Mouse (Mus musculus) CH12F3 (cell line): Measurements from ENCODE around the gene Hspb7.

Source experiments
- in situ Hi-C: fragments of 300-500 bp; cut with MboI; formaldehyde crosslinking; loops from 2 replicates; pipeline ENCODE4 v1.14.3; 2020; ENCODE audit warnings: low sequenced_read_pairs

The Hspb7 gene

GRCm38 (mm10) chr4:141444451-141445327 lies 24.1 kb downstream of the Hspb7 start, which contains the start of gene Zbtb17:
Gene Zbtb17 (plus strand): TSS chr4:141444654.
- in situ Hi-C loops = no loop called here

GRCm38 (mm10) chr4:141445328-141445720 lies 24.7 kb downstream of the Hspb7 start:
- in situ Hi-C loops = no loop called here

DNA sequence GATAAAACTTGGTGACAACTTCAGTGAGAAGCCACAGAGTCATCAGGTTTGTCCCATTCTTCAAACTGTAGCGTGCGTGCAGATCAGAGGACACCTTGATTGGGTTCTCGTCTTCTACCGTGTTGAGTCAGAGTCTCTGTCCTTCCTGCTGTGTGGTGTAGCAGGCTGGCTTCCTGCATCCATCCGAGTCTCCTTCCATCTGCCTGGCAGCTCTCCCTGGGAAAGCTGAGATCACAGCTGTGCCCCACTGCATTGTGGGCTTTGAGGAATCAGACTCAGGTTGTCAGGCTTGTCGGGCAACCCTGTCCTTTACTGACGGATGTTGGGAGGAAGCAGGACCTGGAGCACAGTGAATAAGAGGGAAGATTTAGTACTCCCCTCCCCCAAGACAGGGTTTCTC lies 25.6 kb downstream of the Hspb7 start:
- in situ Hi-C loops = no loop called here

GRCm38 (mm10) chr4:141451251-141451650 lies 30.7 kb downstream of the Hspb7 start:
- in situ Hi-C loops = no loop called here

DNA sequence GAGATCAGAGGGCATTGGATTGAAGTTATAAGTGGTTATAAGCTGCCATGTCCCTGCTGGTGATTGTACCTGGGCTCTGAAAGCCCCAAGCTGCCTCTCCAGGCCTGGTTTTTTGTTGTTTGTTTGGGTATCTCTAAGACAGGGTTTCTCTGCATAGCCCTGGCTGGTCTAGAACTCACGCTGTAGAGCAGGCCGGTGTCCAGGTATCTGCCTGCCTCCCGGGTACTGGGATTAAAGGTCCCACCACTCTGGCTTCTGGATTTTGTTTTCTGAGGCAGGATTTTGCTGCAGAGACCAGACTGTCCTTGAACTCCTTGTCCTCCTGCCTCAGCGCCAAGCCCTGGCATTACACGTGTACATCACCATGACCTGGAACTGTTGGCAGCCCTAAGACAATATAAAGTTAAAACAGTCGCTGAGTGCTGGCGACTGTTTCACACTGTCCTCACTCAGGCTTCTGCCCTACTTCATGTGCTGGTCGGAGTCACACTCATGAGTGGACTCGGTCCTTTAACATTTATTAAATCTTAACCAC lies 31.4 kb downstream of the Hspb7 start:
- in situ Hi-C loops = no loop called here

DNA sequence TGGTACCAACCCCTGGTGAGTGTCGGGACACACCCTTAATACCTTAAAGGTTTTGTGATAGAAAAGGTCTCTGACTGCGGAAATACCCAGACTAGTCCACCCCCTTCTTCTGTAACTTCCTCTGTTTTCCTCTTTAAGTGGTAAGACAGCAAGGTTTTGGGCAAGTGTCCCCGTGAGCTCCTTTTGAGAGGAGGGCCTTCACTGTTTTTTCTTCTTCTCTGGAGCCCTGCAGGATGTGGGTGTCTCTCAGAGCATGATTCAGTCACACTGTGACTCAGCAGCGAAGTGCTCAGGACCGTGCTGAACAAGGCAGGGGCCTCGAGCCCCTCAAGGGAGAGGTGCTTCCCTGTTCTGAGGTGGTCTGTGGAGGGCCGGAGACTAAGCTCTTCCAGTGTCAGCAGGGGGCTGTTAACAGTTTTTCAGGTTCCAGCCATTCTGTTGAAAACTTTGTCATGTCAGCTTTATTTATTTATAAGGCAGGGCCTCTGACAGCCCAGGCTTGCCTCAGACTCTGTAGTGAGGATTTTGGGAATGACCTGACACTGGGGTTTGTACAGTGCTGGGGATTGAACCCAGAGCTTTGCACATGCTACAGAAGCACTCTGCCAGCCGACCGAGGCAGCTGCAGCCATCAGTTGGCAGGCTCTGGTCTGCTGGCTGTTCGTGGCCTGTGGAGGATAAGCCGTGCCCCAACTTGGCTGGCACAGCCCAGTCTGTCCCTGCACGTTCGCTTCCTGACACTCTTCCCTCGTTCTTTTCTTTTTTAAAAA lies 34.2 kb downstream of the Hspb7 start:
- in situ Hi-C loops = no loop called here

- in situ Hi-C loops = no loop called here
Observed at GRCm38 (mm10) chr4:141455526-141455925, 34.9 kb downstream of the Hspb7 start.

DNA sequence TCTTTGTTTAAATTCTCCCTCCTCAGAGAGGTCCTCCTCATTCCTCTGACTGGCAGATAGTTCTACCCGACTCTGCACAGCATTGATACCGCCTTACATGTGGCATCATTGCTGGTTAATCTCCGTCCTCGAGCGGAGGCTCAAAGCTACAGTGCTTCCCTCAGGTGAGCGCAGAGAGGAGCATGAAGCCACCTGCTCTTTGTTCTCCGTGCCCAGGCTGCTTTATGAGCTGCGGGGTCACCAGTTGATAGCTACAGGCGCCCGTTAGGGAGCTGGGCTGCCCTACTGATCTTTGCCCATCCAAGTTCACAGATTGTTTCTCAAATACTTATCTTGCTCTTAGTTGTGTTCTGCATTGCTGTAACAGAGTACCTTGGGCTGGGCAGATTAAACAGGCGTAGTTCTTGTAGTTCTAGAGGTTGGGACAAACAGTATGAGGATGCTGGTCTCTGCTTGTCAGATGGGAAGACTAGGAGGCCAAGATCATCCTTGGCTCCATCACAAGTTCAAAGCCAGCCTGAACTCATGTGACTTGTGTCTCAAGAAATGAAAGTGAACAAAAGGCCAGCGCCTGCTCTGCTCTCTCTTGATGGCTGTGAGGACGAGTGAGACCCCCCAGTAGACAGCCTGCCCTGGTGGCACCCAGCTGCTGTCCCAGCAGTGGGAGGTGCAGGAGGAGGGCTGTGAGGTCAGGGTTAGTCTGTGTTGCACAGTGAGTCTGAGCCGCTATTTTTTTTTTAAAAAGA lies 35.8 kb downstream of the Hspb7 start:
- in situ Hi-C loops = no loop called here

DNA sequence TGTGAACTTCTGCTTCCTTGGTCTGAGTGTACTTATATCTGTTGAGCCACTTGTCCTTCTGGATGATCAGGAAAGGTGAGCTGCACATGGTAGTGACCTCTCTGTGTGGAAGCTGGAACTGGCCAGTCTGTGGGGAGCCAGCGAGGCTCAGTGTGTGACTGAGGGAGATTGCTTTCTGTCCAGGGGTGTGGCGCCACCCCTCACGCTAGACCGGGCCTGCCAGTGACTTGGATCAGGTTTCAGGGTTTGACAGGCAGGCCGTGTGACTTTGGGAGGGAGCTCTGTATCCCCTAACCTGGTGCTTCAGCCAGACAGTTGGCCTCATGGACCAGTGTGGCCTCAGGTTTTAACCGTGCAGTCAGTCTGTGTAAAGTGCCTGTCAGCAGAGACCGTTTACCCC lies 37.7 kb downstream of the Hspb7 start:
- in situ Hi-C loops = no loop called here

DNA sequence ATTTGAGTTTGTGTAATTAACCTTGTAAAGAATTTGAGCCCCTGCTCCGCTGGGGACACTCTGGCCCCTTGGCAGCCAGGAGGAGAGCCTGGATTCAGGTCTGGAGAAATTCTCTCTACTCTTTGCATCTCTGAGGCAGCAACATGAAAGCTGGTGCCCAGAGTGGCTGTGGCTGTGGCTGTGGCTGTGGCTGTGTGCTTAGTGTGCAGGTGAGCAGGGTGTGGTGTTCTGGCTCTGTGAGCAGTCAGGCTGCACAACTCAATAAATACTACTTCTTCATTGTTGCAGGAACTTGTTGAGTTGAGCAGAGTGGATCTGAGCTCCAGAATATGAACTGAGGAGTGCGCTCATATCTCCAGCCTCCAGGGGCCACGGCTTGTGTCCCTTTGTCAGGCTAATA lies 38.3 kb downstream of the Hspb7 start:
- in situ Hi-C loops = no loop called here

GRCm38 (mm10) chr4:141459766-141460165 lies 39.2 kb downstream of the Hspb7 start:
- in situ Hi-C loops = no loop called here

GRCm38 (mm10) chr4:141460481-141460880 lies 39.9 kb downstream of the Hspb7 start:
- in situ Hi-C loops = no loop called here

DNA sequence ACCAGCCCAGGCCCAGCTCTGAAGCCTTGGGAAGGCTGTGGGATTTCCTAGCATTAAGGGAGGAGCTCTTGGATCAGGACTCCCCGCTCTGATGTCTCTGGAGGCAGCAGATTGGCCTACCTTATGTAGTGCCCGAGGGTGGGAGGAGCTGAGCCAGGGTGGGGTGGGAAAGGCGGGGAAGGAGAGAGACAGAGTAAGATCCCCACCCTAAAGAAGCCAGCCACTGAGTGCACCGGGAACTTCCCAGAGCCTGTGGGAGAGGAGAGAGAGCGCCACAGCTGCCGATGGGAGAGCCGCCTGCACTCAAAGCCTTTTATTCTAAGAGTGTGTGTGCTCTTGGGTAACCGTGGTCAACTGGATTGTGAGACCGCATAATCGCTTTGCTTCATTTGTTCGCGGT lies 40.5 kb downstream of the Hspb7 start:
- in situ Hi-C loops = no loop called here

GRCm38 (mm10) chr4:141461576-141461975 lies 41.0 kb downstream of the Hspb7 start:
- in situ Hi-C loops = no loop called here

- in situ Hi-C loops = no loop called here
Observed at GRCm38 (mm10) chr4:141463472-141463871, 42.9 kb downstream of the Hspb7 start.

DNA sequence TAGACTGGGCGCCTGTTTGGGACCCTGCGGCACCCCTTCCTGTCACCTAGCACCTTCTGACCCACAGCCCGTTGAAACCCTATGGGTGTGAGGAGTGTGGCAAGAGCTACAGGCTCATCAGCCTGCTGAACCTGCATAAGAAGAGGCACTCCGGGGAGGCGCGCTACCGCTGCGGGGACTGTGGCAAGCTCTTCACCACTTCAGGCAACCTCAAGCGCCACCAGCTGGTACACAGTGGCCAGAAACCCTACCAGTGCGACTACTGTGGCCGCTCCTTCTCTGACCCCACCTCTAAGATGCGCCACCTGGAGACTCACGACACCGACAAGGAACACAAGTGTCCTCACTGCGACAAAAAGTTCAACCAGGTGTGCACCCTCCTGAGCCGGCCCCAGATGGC lies 44.1 kb downstream of the Hspb7 start:
- in situ Hi-C loops = no loop called here

- in situ Hi-C loops = no loop called here
Observed at GRCm38 (mm10) chr4:141465512-141466288, 45.1 kb downstream of the Hspb7 start.

DNA sequence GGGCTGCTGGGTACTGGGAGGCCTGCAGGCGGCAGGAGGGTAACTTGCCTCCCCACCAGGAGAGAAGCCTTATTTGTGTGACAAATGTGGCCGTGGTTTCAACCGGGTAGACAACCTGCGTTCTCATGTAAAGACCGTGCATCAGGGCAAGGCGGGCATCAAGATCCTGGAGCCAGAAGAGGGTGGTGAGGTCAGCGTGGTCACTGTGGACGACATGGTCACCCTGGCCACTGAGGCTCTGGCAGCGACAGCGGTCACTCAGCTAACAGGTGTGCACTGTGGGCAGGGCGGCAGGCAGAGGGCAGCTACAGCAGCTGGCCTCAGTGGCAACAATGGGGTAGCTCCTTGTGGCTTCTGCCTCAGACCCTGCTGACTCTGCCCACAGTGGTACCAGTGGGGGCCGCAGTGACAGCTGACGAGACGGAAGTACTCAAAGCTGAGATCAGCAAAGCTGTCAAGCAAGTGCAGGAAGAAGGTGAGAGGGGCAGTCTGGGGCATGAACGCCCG lies 45.8 kb downstream of the Hspb7 start:
- in situ Hi-C loops = no loop called here

GRCm38 (mm10) chr4:141466844-141467580 lies 46.4 kb downstream of the Hspb7 start:
- in situ Hi-C loops = no loop called here

- in situ Hi-C loops = no loop called here
Observed at GRCm38 (mm10) chr4:141467581-141467927, 47.0 kb downstream of the Hspb7 start.
